Mouse (Mus musculus): ENCODE measurements around the gene 4930519G04Rik. TPM values are rescaled to one million over a fixed set of nuclear protein-coding genes. Genes with fewer than 3 reads are reported as not detected.
"Not testable (repeated sequence)": the region's sequence is repeated elsewhere in the genome, so short reads cannot be mapped to it uniquely, and the experiment has no call there.

Gene 4930519G04Rik
- total RNA-seq, 2 experiments from 2014 or later, result not detected

GRCm38 (mm10) chr5:114840481-114840880, 13.0 kb upstream of the 4930519G04Rik start:
- DNase-seq (ENCODE audit: low spot score in 2 of 2), result not testable (repeated sequence)

GRCm38 (mm10) chr5:114842155-114842554, 11.3 kb upstream of the 4930519G04Rik start:
- DNase-seq (ENCODE audit: low spot score in 2 of 2), result not testable (repeated sequence)

GRCm38 (mm10) chr5:114842674-114843073, 10.8 kb upstream of the 4930519G04Rik start:
- DNase-seq (ENCODE audit: low spot score in 2 of 2), result no peak

- not testable (repeated sequence) for DNase-seq (ENCODE audit: low spot score in 2 of 2)
Observed at GRCm38 (mm10) chr5:114844371-114844770, 9.1 kb upstream of the 4930519G04Rik start.

GRCm38 (mm10) chr5:114851565-114852236, 1.8 kb upstream of the 4930519G04Rik start:
- no peak for DNase-seq (ENCODE audit: low spot score in 2 of 2)

GRCm38 (mm10) chr5:114858582-114858981, 5.1 kb downstream of the 4930519G04Rik start, which contains the start of gene Gm9936:
TSS of gene Gm9936 (minus strand) at chr5:114858682.
- DNase-seq (ENCODE audit: low spot score in 2 of 2), result no peak

- peak; percentile 54 to 68 for DNase-seq (ENCODE audit: low spot score in 2 of 2)
Observed at GRCm38 (mm10) chr5:114859253-114859652, 5.8 kb downstream of the 4930519G04Rik start.

GRCm38 (mm10) chr5:114861730-114862129, 8.3 kb downstream of the 4930519G04Rik start:
- no peak for DNase-seq (ENCODE audit: low spot score in 2 of 2)

- no peak for DNase-seq (ENCODE audit: low spot score in 2 of 2)
Observed at GRCm38 (mm10) chr5:114864813-114865212, 11.3 kb downstream of the 4930519G04Rik start.

- DNase-seq (ENCODE audit: low spot score in 2 of 2), result no peak
Observed at GRCm38 (mm10) chr5:114865279-114865678, 11.8 kb downstream of the 4930519G04Rik start.

GRCm38 (mm10) chr5:114875858-114876257, 22.4 kb downstream of the 4930519G04Rik start:
- DNase-seq (ENCODE audit: low spot score in 2 of 2), result no peak

- DNase-seq (ENCODE audit: low spot score in 2 of 2), result no peak
Observed at GRCm38 (mm10) chr5:114876331-114876730, 22.9 kb downstream of the 4930519G04Rik start.

GRCm38 (mm10) chr5:114877487-114877886, 24.0 kb downstream of the 4930519G04Rik start:
- DNase-seq (ENCODE audit: low spot score in 2 of 2), result no peak

- DNase-seq (ENCODE audit: low spot score in 2 of 2), result no peak
Observed at GRCm38 (mm10) chr5:114879399-114879798, 25.9 kb downstream of the 4930519G04Rik start.

- DNase-seq (ENCODE audit: low spot score in 2 of 2), result not testable (repeated sequence)
Observed at GRCm38 (mm10) chr5:114882319-114882718, 28.9 kb downstream of the 4930519G04Rik start.

GRCm38 (mm10) chr5:114883022-114883421, 29.6 kb downstream of the 4930519G04Rik start:
- no peak for DNase-seq (ENCODE audit: low spot score in 2 of 2)

GRCm38 (mm10) chr5:114886801-114887200, 33.3 kb downstream of the 4930519G04Rik start:
- no peak for DNase-seq (ENCODE audit: low spot score in 2 of 2)

- no peak for DNase-seq (ENCODE audit: low spot score in 2 of 2)
Observed at GRCm38 (mm10) chr5:114888995-114889394, 35.5 kb downstream of the 4930519G04Rik start.

- no peak for DNase-seq (ENCODE audit: low spot score in 2 of 2)
Observed at GRCm38 (mm10) chr5:114895542-114895941, 42.1 kb downstream of the 4930519G04Rik start.

- DNase-seq (ENCODE audit: low spot score in 2 of 2), result no peak
Observed at GRCm38 (mm10) chr5:114896688-114897373, 43.4 kb downstream of the 4930519G04Rik start, which contains the start of gene Oasl2. TSS of gene Oasl2 (plus strand) at chr5:114896936.

GRCm38 (mm10) chr5:114897374-114897793, 43.9 kb downstream of the 4930519G04Rik start:
- no peak for DNase-seq (ENCODE audit: low spot score in 2 of 2)

- no peak for DNase-seq (ENCODE audit: low spot score in 2 of 2)
Observed at GRCm38 (mm10) chr5:114898857-114899256, 45.4 kb downstream of the 4930519G04Rik start.
